Comparison of ENCODE assay signal across 9 mouse cellular contexts in genomic region chr5:53657925-53658324, GRCm38 (mm10). TPM values are rescaled to one million over a fixed set of nuclear protein-coding genes. Genes with fewer than 3 reads are reported as not detected.
A peak's percentile ranks its signal among the peaks of the same experiment; 100 is the strongest.
DNase-seq lines count a peak whose midpoint lies in the region; ATAC-seq and TF ChIP-seq lines count a peak whose summit lies in the region.
"Had no signal": no experiment of that assay in that cellular context is flagged by ENCODE, and none has a peak within 500 bp of the region (broad histone marks: within the 10 kb centered on the region; RNA-seq: fewer than 3 reads in every experiment).

No protein-coding gene starts in this region.

- no peaks in the 10 kb centered on the region for H3K36me3 ChIP-seq in lung, postnatal 0 days (ENCODE audit: insufficient read depth, low read length)

- TF ChIP-seq CTCF in lung, postnatal 0 days (IDR thresholded peaks at IDR 0.05): peak; percentile 72

- H3K27ac ChIP-seq in lung, postnatal 0 days (ENCODE audit: low read length): no peak overlapping the region

- peak; percentile 70 for ATAC-seq in lung, postnatal 0 days

- TF ChIP-seq EP300 in lung, postnatal 0 days (IDR thresholded peaks at IDR 0.05): no peak

- H3K4me1 ChIP-seq in lung, postnatal 0 days (ENCODE audit: insufficient read depth, low read depth, low read length): no peaks in the 10 kb centered on the region

- H3K9ac ChIP-seq in lung, postnatal 0 days (replicated peaks; ENCODE audit: low read depth): no peak overlapping the region

- DNase-seq in adrenal gland, postnatal 10 days: peak; percentile 40
- no peak for DNase-seq in adrenal gland, adult 8-10 months
- DNase-seq in ovary, postnatal 36 days (ENCODE audit: low spot score): peak; percentile 24
- no peak for DNase-seq in ovary, postnatal 10 days (ENCODE audit: low spot score)
- peak; percentile 10 for DNase-seq in induced T-regulatory cell, adult 2 months (ENCODE audit: low read depth)
- DNase-seq in lung, postnatal 0 days (ENCODE audit: low spot score): peak; percentile 48
- no peak for DNase-seq in spleen, adult 12 weeks (ENCODE audit: low spot score)
- DNase-seq in left cerebral cortex, adult 8-10 months (ENCODE audit: low spot score in 2 of 2): no peak

- WGBS in lung, postnatal 0 days: 75% methylated on average over 6 of the region's 6 CpGs

- H3K27me3 ChIP-seq in lung, postnatal 0 days (replicated peaks; ENCODE audit: insufficient read depth, low read length): no peaks in the 10 kb centered on the region

- no peak overlapping the region for H3K4me3 ChIP-seq in lung, postnatal 0 days (ENCODE audit: low read depth, low read length)

- no peaks in the 10 kb centered on the region for H3K9me3 ChIP-seq in lung, postnatal 0 days (ENCODE audit: low read length)

- no peak overlapping the region for H3K4me2 ChIP-seq in lung, postnatal 0 days (replicated peaks; ENCODE audit: low read depth, low read length)

RNA-seq across cellular contexts. Expression of gene Cckar, which starts 49.6 kb away (rescaled TPM):
- under 1 TPM; 0.39 to 0.69 TPM for total RNA-seq in adrenal gland, postnatal 10 days (2021)
- total RNA-seq in adrenal gland, adult 8-10 months (2022): 1 to 10 TPM in 2 of 4 experiments, under 1 TPM in 2; 0.67 to 1.4 (median 0.98) TPM
- 25.2 and 26.0 TPM in 2 replicates for polyA plus RNA-seq in lung, postnatal 0 days (2015; fragmentation: Nextera tagmentation; extraction: Ambion mirVana)
- under 1 TPM in 3 of 4 experiments, not detected in 1; 0.28 to 0.77 (median 0.43) TPM for total RNA-seq in left cerebral cortex, adult 8-10 months (2022)
- polyA plus RNA-seq: C2C12 had no signal

Comparison
In these comparisons a context has a peak if more than half of its experiments do, and no peak if none do; other contexts are left out.
1. DNase-seq: peak in adrenal gland, postnatal 10 days (single experiment), ovary, postnatal 36 days (single experiment), induced T-regulatory cell, adult 2 months (single experiment) and lung, postnatal 0 days (single experiment); none in adrenal gland, adult 8-10 months (single experiment), ovary, postnatal 10 days (single experiment), spleen, adult 12 weeks (single experiment) and left cerebral cortex, adult 8-10 months (0 of 2).